ENCODE assay signal across 8 mouse cellular contexts in the genomic region with DNA sequence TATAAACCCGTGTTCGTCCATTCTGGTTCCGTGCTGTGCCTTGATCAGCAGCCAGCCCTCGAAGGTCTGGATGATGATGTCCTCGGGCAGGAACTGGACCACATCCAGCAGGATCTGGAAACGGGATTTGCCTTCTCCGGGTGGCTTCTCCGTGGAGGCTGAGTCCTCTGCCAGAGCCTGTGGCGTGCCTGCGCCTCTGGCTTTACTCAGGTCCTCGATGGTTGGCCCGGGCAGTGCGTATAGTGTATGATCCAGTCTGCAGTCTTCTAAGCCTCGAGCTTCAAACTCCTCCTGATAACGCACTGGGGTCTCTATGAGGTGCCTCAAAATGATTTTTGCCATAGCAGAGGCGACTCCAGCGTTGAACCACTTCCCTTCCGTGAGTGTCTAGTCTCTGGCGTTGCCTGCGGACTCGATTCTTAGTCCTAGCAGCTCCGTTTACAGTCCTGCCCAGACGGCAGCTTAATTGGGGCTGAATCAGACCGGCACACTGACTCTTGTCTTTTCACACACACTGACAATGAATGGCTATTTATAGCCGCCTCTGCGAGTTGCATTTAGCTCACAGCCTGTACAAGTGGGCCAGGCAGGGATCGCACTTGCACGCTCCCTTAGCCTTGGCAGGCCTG. TPM values are rescaled to one million over a fixed set of nuclear protein-coding genes. Genes with fewer than 3 reads are reported as not detected.
DNase-seq lines count a peak whose midpoint lies in the region; ATAC-seq lines count a peak whose summit lies in the region.
"Had no signal": no experiment of that assay in that cellular context is flagged by ENCODE, and none has a peak within 500 bp of the region (broad histone marks: within the 10 kb centered on the region; RNA-seq: fewer than 3 reads in every experiment).

A gene (minus strand): TSS at position 526 of the 629 bp plus-strand sequence.

- DNase-seq in R1 (ENCODE audit: low read depth, low spot score) = peak; percentile 61
- peak; percentile 42 to 66 for DNase-seq in heart, postnatal 14 days
- DNase-seq in thymus, postnatal 0 days (ENCODE audit: low spot score) = no peak
- no peak for DNase-seq in liver, embryonic 11.5 days (ENCODE audit: low spot score)

- H3K4me3 ChIP-seq in brown adipose tissue, adult 24 weeks (ENCODE audit: insufficient read depth, low read depth, low read length) = peak within 1 kb of the TSS; percentile 37
- no peak within 1 kb of the TSS for H3K4me3 ChIP-seq in forebrain, embryonic 13.5 days
- no peak within 1 kb of the TSS for H3K4me3 ChIP-seq in midbrain, embryonic 16.5 days (ENCODE audit: low read depth, low read length)
- no peak within 1 kb of the TSS for H3K4me3 ChIP-seq in liver, embryonic 11.5 days (ENCODE audit: low read depth, low read length)

- no peaks in the 10 kb centered on the region for H3K36me3 ChIP-seq in forebrain, embryonic 13.5 days (ENCODE audit: poor library complexity, severe bottlenecking)
- H3K36me3 ChIP-seq in midbrain, embryonic 16.5 days (ENCODE audit: control insufficient read depth, insufficient read depth, low read length) = no peaks in the 10 kb centered on the region
- H3K36me3 ChIP-seq in liver, embryonic 11.5 days (ENCODE audit: control insufficient read depth, insufficient read depth, low read length) = no peaks in the 10 kb centered on the region

- H3K27me3 ChIP-seq in forebrain, embryonic 13.5 days = no peaks in the 10 kb centered on the region
- no peaks in the 10 kb centered on the region for H3K27me3 ChIP-seq in midbrain, embryonic 16.5 days (ENCODE audit: control insufficient read depth, insufficient read depth, low read depth, low read length)
- no peaks in the 10 kb centered on the region for H3K27me3 ChIP-seq in liver, embryonic 11.5 days (replicated peaks; ENCODE audit: control insufficient read depth, insufficient read depth, low read length)

- H3K9me3 ChIP-seq in forebrain, embryonic 13.5 days (replicated peaks) = no peaks in the 10 kb centered on the region
- H3K9me3 ChIP-seq in midbrain, embryonic 16.5 days (replicated peaks; ENCODE audit: control insufficient read depth, low read length, poor library complexity, severe bottlenecking) = no peaks in the 10 kb centered on the region
- no peaks in the 10 kb centered on the region for H3K9me3 ChIP-seq in liver, embryonic 11.5 days (ENCODE audit: control insufficient read depth, low read length)

- H3K9ac ChIP-seq in forebrain, embryonic 13.5 days = peak within 1 kb of the TSS; percentile 14; the same call in 1 of the 2 replicates
- H3K9ac ChIP-seq in midbrain, embryonic 16.5 days (ENCODE audit: low read depth, low read length) = no peak within 1 kb of the TSS
- H3K9ac ChIP-seq in liver, embryonic 11.5 days (ENCODE audit: low read depth, low read length) = no peak within 1 kb of the TSS

- ATAC-seq in forebrain, embryonic 13.5 days = peak; percentile 92
- peak; percentile 76 for ATAC-seq in midbrain, embryonic 16.5 days
- no peak for ATAC-seq in liver, embryonic 11.5 days (replicated peaks; ENCODE audit: low FRiP score)

- no peaks in the 10 kb centered on the region for H3K4me1 ChIP-seq in brown adipose tissue, adult 24 weeks (ENCODE audit: control insufficient read depth, insufficient read depth, insufficient read length, low read length)
- peaks cover 9% of the 10 kb centered on the region for H3K4me1 ChIP-seq in forebrain, embryonic 13.5 days
- H3K4me1 ChIP-seq in midbrain, embryonic 16.5 days (ENCODE audit: control insufficient read depth, insufficient read depth, low read length) = 0 out of 2 replicates have a peak, but pooled peaks cover 2% of the 10 kb centered on the region
- no peaks in the 10 kb centered on the region for H3K4me1 ChIP-seq in liver, embryonic 11.5 days (replicated peaks; ENCODE audit: control insufficient read depth, insufficient read depth, low read length)

- H3K27ac ChIP-seq in brown adipose tissue, adult 24 weeks (replicated peaks; ENCODE audit: low read depth, low read length) = no peak within 1 kb of the TSS
- no peak within 1 kb of the TSS for H3K27ac ChIP-seq in forebrain, embryonic 13.5 days
- no peak within 1 kb of the TSS for H3K27ac ChIP-seq in midbrain, embryonic 16.5 days (ENCODE audit: low read length)
- H3K27ac ChIP-seq in liver, embryonic 11.5 days (ENCODE audit: low read depth, low read length) = no peak within 1 kb of the TSS

- peak within 1 kb of the TSS; percentile 24 for H3K4me2 ChIP-seq in forebrain, embryonic 13.5 days
- H3K4me2 ChIP-seq in midbrain, embryonic 16.5 days (ENCODE audit: low read length) = peak within 1 kb of the TSS; percentile 15; the same call in 1 of the 2 replicates
- no peak within 1 kb of the TSS for H3K4me2 ChIP-seq in liver, embryonic 11.5 days

- 43% methylated on average over 28 of the region's 28 CpGs for WGBS in forebrain, embryonic 13.5 days
- WGBS in midbrain, embryonic 16.5 days = 53% methylated on average over 28 of the region's 28 CpGs
- 72% methylated on average over 28 of the region's 28 CpGs for WGBS in liver, embryonic 11.5 days

- intact Hi-C loops in heart, postnatal 14 days (cut with DNase I) = loop anchor here (10.0 kb wide), 1 partner anchor 618 kb away; a partner anchor contains a TSS

RNA-seq across cellular contexts. Expression of the gene that starts here (rescaled TPM):
- polyA plus RNA-seq in brown adipose tissue, adult 24 weeks (2012; ENCODE audit: insufficient read depth, insufficient read length, missing spikeins) = not detected in 2 replicates
- not detected in 2 replicates for polyA plus RNA-seq in forebrain, embryonic 13.5 days (2015; fragmentation: Nextera tagmentation; extraction: Ambion mirVana)
- 10 to 100 TPM; 13.7 to 16.2 TPM for total RNA-seq in heart, postnatal 14 days (2021)
- 0.47 TPM in 1 of 2 replicates, not detected in the other for polyA plus RNA-seq in midbrain, embryonic 16.5 days (2015; fragmentation: Nextera tagmentation; extraction: Ambion mirVana)
- polyA plus RNA-seq in thymus, postnatal 0 days (2015; fragmentation: Nextera tagmentation; extraction: Ambion mirVana) = 0.22 TPM in 1 of 2 replicates, not detected in the other
- 0.25 and 0.59 TPM in 2 replicates for polyA plus RNA-seq in liver, embryonic 11.5 days (2014; fragmentation: Nextera tagmentation; extraction: Ambion mirVana)
- polyA plus RNA-seq: testis, adult 2 months had no signal

Comparison
In these comparisons a context has a peak if more than half of its experiments do, and no peak if none do; other contexts are left out.
1. Peak in ATAC-seq, H3K9ac ChIP-seq and H3K4me2 ChIP-seq in forebrain, embryonic 13.5 days; RNA of the gene not detected or under 1 TPM.
2. Peak in ATAC-seq and H3K4me2 ChIP-seq in midbrain, embryonic 16.5 days; RNA of the gene not detected or under 1 TPM.
3. DNase-seq: peak in R1 (single experiment) and heart, postnatal 14 days (2 of 2); none in thymus, postnatal 0 days (single experiment) and liver, embryonic 11.5 days (single experiment).